Mouse (Mus musculus) heart, adult 18-20 months (tissue): ENCODE measurements around the gene Galnt3. TPM values are rescaled to one million over a fixed set of nuclear protein-coding genes. Genes with fewer than 3 reads are reported as not detected.

Experiments used
- DNase-seq, 2 experiments: peaks; one replicate each; pipeline ENCODE4 v3.0.0; 2021 to 2022; ENCODE audit warnings: mixed read lengths in 1 of 2
- long read RNA-seq, 2 experiments: library from polyadenylated mRNA; stranded (forward); transcript quantifications; one replicate each; pipeline ENCODE4 v2.0.0; 2021
- total RNA-seq, 2 experiments: library from RNA; stranded (reverse); gene quantifications; 2 replicates each; pipeline ENCODE4 v1.2.3; 2021

The Galnt3 gene
- under 1 TPM; 0.12 to 0.95 TPM for total RNA-seq
- long read RNA-seq, experiment 1: 0 reads
- long read RNA-seq, experiment 2: 0 reads

DNA sequence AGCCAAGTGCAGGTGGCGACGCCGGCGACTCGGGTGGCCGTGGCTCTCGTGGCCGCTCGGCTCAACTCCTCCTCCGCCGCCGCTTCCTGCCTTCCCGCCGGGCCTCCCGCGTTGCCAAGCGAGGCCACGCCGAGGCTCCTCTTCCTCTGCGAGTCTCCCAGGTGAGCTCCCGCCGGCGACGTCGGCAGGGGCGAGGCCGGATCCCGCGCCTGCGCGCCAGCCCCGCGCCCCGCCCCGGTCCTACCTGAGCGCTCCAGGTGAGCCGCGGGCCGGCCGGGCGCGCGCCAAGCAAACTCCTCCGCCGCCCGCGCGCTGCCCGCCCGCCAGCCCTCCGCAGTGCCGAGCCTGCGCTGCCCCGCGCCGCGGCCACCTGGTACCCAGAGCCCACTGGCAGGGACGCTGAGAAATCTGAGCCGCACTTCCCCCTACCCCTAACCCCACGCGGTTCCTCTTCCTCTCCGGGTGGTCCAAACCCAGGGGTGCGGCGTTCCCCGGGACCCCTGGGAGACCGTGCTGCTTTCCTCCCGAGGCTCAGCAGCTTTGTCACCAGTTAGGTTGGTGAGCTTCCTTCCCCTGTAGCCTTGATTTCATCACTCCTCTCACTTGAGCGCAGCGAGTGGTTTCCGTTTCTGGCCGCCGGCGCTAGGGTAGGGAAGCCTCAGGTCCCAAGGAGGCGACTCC lies at the start of gene Galnt3:
Galnt3 (minus strand) TSS at position 404 of the 681 bp plus-strand sequence.
- DNase-seq: peak; percentile 6 to 11

DNA sequence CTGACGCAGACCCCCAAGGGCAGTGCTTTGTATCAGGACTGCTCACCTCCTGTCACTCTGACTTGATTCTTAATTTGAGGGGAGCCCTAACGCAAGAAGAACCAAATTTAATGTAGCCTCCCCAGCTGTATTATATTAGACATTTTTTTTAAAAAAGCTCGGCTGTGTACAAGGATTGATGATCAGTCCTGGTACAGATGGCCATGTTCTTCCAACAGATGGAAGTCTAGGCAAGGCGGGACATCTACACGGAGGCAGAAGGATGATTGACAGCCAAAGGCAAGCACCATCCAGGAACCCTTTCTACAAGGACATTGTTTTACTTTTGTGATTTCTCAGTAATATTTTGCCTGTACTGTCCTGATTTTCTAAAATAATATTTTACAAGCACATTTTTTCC lies 48.3 kb upstream of the Galnt3 start:
- DNase-seq: no peak

DNA sequence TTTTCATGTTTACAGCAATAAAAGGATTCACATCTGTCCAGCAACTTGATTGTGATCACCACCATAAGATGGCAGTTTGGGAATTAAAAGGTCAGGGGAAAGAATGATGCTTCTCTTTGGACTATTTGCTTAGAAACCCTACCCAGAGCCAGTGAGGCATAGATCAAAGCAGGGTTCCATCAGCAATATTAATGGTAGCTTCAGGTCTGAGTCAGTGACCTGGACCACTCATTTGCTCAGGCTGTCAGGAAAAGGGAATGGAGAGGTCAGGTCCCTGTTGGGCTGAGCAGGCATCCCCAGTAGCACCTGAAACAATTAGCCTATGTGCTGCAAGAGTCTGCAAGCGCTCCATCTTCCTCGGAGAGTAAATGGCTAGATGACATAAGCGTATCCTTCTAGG lies 46.8 kb upstream of the Galnt3 start:
- no peak for DNase-seq

DNA sequence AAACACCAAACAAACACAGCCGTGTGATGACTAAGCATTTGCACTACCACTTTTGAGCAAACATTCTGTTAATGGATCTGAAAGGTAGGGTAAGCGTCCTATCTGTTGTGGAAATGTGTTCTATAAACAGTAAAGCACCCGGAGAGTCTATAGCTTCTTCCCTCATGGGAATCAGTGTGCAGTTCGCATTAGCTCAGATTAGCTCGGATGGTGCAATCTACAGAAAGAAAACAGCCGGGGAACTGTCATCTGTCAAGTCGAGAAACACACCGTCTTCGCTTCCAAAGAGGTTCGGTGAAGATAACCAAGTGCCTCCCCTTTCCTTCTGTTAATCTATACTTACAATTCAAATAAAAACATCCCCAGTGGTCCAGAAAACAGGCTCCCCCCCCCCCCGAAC lies 45.9 kb upstream of the Galnt3 start:
- no peak for DNase-seq

DNA sequence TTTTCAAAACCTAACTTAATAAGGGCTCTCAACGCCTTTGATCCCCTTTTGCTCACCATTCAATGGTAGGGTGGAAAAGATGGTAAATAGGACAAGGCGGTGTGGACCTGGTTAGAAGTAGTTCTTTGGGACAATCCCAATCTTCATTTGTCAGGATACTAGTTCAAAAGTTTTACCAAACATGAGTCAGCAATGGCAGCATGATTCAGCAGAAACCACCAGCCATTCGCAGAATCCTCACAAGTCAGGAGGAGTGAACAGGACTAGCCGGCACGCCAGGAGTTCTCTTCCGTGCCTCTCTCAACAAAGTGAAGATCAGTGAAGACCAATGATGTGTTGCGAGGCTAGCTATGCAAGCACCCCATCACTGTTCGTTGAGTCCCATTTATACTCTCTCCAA lies 40.2 kb upstream of the Galnt3 start:
- no peak for DNase-seq

DNA sequence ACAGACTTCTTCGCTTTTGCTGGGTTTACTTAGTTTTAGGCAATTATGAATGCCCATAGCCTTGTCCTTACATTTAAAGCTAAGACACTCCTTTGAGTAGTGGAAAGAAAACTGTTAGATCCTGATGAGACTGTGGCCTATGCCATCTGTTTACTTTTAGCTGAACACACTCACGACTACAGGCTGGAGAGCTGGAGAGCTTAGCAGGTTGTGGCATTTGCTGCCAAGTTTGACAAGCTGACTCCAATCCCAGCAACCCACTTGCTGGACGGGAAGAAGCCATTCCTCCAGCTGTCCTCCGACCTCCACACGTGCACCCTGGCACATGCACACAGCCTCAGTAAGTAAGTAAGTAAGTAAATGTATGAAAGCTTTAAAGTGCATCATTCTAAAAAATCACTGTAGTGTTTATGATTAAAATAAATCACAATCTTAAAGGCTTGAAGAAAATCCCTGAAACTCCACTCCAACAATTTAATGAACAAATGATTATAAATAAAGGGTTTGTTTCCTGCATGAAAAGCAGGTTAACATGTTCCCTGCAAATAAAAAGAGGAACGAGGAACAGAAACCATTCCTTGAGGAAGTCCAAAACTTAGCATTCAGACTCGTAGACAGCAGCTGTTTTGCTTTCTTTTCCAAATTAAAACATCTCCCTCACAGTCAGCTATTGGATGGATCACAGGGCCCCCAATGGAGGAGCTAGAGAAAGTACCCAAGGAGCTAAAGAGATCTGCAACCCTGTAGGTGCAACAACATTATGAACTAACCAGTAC lies 33.5 kb upstream of the Galnt3 start:
- peak in 1 of 2 experiments; percentile 11 for DNase-seq

DNA sequence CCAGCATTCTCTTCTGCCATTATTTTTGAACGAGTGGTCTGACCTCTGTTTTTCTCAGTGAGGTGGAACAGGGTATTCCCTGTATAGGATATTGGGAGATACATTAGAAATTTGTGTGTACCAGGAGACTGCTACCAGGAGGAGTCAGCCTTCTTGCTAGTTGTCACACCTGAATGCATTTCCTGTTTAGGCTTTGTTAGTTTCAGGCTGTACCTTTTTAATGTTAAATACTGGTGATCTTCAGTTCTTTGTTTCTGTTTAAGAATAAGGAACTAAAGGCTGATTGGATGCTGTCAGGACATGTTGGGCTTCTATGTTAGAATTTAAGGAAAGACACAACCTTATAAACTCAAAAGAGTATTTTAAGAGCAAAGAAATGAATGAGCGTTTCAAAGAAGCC lies 26.6 kb upstream of the Galnt3 start:
- no peak for DNase-seq

DNA sequence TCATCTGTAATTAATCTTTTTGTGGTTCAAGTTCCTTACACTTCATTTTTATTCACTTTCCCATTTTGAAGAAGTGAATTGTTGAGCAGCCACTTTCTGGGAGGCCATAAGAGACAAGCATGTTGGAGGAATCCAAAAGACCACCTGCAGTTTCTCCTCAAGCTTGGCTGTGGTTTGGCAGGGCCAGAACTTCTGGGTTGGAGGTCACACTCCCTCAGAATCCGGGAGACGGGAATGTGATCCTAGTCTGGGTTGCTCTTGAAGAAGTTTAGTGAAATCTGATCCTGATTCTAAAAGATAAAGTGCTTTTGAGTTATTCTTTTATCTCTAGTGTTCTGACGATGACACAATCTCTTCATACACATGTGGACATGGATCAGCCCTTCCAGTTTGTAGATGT lies 25.7 kb upstream of the Galnt3 start:
- no peak for DNase-seq

DNA sequence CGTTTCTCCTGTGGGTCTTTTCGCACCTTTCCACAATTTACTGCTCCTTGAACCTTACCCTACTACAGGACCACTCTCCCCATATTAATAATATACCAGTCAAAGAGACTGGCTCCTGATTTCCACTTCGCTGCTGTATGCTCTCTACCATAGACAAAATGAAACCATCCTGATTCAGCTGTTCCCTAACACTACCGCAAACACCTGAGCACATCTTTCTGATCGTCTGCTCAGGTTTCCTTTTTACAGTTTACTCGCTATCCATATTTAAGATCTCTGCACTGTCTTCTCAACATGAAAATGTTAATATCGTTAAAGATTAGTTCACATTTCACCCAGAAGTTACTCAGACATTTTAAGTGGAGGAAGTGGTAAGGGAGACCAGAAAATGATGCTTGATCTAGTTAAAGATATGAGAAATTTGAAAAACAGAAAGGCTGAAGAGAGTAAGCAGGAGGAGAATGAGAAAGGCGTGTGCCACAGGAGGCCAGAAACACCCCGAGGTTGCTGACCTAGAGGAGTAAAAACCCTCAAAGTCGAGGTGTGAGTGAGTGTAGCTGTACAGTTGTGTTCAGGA lies 23.9 kb upstream of the Galnt3 start:
- no peak for DNase-seq

DNA sequence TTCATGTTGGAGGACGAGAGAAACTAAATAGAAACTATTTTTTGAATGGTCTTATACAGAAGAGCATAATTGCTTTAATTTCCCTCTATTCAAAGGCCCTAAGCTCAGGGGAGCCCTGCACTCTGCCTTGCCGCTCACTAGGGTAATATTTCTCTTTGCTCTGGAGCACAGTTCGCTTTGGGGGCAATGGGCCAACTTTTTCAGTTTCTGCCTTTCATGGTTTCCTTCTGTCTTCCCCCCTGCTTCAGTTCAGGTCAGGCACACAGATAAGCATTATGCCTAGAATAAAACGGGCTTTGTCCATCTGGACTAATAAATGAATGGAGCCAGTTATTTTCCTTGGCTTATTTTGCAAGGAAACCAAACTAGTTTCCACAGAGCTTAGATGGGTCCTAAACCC lies 21.7 kb upstream of the Galnt3 start:
- DNase-seq: no peak

DNA sequence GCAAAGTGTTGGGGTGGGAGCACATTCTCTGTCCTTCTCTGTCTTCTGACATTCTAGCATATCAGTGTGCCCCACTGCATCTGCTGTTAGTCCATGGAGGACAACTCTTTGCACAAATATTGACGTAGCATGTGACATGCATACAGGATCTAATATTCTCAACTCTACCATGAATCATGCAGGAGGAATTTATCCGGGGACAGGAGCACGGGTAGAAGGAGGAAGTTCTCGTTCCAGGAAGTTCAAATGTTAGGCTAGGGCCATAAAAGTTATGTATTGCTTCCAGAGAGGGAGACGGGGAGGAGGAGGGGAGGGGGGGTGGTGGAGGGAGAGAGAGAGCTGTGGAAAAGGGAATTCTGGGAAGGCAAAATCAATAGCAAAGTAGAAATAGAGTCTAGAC lies 20.0 kb upstream of the Galnt3 start:
- peak in 1 of 2 experiments; percentile 3 for DNase-seq

DNA sequence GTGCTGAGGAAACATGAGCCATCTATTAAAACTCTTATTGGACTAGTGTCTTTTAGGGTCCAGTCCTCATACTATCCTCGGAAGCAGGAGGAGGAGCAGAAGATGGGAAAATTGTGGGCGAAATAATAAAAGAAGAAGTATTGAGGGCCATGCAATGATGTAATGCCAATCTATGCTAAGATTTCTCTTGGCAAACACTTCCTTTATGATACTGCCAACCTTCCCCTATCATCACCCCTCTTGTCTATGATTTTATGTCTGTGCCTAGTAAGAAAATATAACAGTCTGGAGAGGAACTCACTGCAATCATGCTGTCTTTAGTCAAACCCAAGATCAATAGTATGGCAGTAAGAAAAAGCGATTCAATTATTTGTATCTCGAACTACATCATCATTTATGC lies 18.5 kb upstream of the Galnt3 start:
- no peak for DNase-seq

DNA sequence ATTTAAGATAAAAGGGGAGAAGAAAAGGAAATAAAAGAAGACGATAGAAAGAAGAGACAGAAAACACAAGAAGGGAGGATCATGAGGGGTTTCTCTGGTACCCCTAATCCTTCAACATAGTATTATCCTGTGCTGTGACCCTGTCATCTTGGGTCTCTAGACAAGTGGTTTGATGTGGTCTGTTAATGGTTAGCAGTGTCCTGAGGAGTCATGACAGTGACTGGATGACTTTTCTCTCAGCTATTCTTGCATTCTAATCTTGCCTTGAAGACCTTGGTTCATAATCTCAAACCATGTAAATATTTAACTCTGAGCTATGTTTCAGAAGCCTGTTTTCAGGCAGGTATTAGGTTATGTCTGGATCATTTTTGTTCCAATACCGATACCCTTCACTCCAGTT lies 17.9 kb upstream of the Galnt3 start:
- DNase-seq: no peak

DNA sequence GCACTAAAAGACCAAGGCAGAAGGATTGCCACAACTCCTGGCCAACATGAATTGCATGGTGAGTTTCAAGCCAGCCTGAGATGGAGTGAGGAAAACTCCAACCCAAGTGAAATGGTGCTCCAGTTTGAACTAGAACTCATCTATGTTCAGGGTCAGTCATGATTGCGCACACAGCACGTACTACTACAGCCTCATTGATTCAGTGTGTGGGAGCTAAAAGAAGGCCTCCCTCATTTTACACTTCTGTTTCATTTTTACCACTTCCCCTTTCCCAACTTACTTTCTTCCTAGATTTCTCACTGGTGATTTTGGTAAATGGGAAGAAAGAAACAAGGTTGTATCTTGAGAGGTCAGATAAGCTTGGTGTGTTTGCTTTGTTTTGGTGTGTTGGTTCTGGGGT lies 17.5 kb upstream of the Galnt3 start:
- DNase-seq: no peak

DNA sequence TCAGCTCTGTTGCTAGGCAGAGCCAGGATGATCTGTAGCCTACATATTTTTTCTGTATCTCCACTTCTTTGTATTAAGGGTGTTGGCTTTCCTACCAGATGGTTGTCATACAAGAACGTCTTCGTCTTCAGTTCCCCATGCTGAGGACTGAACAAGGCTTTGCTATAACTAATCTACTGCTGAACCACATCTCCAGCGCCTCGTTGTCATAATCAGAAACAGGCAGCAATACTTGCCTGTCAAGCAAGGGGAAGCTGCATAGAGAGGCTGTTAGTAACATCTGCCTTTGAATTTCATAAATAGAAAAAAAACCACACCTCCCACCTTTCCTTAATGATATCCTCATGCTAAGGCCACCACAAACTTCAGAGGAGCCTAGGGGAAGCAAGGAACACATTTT lies 15.5 kb upstream of the Galnt3 start:
- DNase-seq: no peak

DNA sequence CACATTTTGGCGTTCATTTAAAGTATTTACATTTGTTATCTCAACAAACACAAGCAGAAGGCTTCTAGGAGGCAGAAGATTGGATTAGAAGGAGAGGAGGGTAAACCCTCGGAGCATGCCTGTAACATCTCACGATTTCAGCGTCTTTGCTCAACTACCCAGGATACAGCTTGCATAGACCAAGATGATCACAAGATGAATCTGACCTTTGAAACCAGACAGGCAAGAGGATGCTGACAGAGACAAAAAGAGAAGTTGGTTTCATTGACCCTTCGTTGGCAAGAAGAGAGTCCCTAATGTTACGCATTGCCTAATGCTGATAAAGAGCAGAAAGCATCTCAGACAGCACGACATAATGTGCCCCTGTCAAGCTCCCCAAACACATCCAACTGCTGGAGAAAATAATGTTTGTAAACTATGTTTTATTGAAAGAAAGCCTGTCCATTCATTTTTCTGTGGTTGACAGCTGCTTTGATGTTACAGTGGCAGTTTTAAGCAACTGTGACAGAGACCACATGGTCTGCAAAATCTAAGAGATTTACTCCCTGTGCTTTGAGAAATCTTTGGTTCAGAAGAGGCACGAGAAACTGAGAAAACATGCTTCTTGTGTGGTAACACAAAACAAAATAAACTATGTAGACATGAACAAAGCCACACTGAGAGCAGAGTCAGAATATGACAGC lies 7.2 kb upstream of the Galnt3 start:
- no peak for DNase-seq

DNA sequence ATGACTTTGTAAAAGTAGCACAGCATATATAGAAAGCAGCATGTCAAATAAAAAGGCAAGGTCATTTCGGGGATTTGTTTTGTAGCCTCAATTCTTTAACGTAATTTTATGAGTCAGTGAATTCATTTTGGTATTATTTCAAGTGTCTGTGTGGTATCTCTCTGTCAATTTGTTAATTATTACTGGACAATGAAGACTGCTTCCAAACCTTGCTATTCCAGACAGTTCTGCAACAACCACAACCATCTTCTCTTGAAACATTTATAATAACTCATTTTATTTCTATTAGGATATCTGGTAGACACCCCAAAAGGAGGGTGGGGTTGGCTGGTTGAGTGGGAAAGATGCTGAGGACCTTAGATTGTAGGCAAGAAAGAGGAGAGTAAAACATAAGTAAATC lies 4.1 kb upstream of the Galnt3 start:
- DNase-seq: no peak

DNA sequence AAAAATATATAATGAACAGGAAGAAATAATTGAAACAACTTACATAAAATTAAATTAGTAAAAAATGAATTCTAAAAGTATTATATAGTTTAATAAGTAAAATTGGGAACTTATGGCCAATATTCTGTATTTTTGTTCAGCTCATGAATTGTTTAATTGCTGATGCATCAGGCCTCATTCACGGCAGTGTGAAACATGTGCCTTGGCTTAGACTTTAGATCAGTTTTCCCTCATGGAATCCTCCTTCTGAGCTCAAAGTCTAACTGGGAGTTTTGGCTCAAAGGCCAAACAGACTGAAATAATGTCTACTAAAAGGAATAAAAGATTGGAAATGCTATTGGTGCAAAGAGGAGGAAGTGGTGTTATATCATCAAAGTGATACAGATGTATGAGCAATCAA lies 2.7 kb upstream of the Galnt3 start:
- no peak for DNase-seq

DNA sequence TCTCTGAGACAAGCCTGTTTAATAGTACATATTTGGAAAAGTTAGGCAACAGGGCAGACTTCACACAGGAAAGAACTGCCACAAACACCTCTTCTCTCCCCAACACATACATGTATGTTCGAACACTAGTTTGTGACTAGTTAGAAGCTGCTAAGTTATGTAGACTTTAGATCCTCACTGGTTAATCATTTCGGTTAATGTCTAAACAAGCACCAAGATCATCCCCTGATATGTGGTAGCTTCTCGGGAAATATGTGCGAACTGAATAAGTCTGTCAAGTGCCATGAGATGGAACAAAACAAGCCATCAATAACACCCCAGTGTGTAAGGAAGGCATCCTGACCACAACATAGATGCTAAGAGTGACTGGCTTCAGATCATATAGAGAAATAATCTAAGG lies 2.1 kb upstream of the Galnt3 start:
- DNase-seq: no peak

DNA sequence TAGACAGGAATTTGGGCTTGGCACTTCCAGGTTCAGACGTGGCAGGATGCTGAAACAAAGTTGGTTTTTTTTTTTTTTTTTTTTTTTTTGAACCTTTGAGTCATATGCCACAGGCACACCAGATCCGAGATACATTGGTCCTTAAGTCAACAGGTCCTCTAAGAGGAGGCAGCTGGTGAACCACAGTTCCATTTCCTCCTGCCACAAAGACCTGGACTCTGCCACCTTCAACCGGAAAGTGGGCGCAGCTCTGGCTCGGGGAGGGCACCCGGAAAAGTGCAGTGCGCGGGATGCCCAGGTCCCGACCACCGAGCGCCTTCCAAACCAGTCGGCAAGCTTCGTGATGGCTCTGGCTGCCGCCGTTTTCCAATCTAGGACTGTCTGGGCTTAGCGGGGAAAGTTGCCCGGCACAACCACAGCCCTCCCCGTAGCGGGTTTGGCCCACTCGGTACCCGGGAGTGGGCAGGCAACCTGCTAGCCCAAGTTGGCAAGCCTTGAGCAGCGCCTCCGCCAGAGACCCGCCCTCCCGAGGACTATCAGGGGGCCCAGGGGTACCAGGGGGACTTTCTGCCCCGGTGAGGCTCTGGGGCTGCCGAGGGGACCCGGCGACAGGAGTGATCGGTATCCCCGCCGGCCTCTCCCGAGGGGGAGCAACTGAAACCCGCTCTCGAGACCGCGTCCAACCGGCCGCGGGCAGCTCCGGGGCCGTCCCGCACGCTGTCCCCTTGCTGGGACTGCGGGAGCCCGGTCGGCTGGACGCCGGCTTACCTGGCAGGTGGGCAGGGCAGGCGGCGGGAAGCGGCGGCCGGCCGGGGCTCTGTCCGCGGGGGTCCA lies 821 bp downstream of the Galnt3 start:
- peak in 1 of 2 experiments; percentile 9 for DNase-seq

DNA sequence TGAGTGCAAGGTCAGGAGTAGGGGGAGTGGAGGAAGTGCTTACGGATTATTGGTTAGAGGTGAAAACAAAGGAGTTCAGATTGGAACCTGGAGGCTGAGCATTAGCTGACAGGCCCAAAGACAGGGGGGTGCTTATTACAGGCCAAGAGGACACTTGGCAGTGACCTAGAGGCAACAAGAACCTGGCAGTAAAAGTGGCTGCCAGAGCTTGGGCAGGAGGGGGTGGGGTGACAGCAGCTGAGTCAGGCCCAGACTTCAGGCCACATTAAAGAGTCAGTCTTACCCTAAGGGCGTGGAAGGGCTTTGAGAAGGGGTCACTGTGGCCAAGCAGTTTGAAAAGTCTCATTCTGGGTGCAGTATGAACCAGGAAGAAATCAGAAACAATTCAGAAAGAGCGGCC lies 7.1 kb downstream of the Galnt3 start:
- peak; percentile 14 to 30 for DNase-seq
